ENCODE assay signal across 25 mouse cellular contexts in the genomic region with DNA sequence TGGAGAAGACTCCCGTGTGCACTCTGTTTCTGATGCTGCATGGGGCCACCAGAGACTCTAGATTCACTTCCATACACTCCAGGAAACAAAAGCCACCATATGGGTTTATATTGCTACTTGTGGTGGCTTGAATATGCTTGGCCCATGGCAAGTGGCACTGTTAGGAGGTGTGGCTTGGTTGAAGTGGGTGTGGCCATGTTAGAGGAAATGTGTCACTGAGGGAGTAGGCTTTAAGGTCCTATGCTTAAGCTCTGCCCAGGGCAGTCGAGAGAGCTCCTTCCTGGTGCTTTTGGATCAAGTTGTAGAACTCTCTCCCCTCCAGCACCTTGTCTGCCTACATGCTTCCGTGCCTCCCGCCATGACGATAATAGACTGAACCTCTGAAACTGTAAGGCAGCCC.
"Had no signal": no experiment of that assay in that cellular context is flagged by ENCODE, and none has a peak within 500 bp of the region (broad histone marks: within the 10 kb centered on the region; RNA-seq: fewer than 3 reads in every experiment).

No protein-coding gene starts in this region.

- DNase-seq: gastrocnemius, postnatal 14 days; gastrocnemius, postnatal 36 days; heart, adult 18-20 months; heart, postnatal 14 days; heart, postnatal 36 days; kidney, adult 11 months; kidney, adult 2 months; kidney, adult 9 months; kidney, postnatal 14 days; kidney, postnatal 36 days; layer of hippocampus, adult 9-11 months; layer of hippocampus, postnatal 36 days; left cerebral cortex, postnatal 4 days had no signal

- H3K4me3 ChIP-seq: heart, embryonic 13.5 days; heart, embryonic 15.5 days; hindbrain, embryonic 13.5 days; hindbrain, embryonic 15.5 days; kidney, embryonic 15.5 days; limb, embryonic 13.5 days; limb, embryonic 15.5 days; liver, embryonic 12.5 days had no signal

- H3K4me1 ChIP-seq: heart, embryonic 15.5 days; hindbrain, embryonic 15.5 days; kidney, embryonic 15.5 days; limb, embryonic 13.5 days; limb, embryonic 15.5 days; liver, embryonic 12.5 days had no signal

- H3K36me3 ChIP-seq: heart, embryonic 13.5 days; heart, embryonic 15.5 days; hindbrain, embryonic 13.5 days; hindbrain, embryonic 15.5 days; kidney, embryonic 15.5 days; limb, embryonic 13.5 days; limb, embryonic 15.5 days; liver, embryonic 12.5 days had no signal

- H3K9ac ChIP-seq: heart, embryonic 13.5 days; heart, embryonic 15.5 days; hindbrain, embryonic 13.5 days; hindbrain, embryonic 15.5 days; kidney, embryonic 15.5 days; limb, embryonic 13.5 days; limb, embryonic 15.5 days; liver, embryonic 12.5 days had no signal

- H3K27me3 ChIP-seq: heart, embryonic 13.5 days; hindbrain, embryonic 13.5 days; hindbrain, embryonic 15.5 days; kidney, embryonic 15.5 days; limb, embryonic 15.5 days had no signal

- ATAC-seq: hindbrain, postnatal 0 days; intestine, embryonic 16.5 days; liver, embryonic 12.5 days had no signal

- H3K27ac ChIP-seq: heart, embryonic 13.5 days; heart, embryonic 15.5 days; hindbrain, embryonic 13.5 days; hindbrain, embryonic 15.5 days; hindbrain, postnatal 0 days; kidney, embryonic 15.5 days; kidney, postnatal 0 days; limb, embryonic 13.5 days; limb, embryonic 15.5 days; liver, embryonic 12.5 days had no signal

- H3K4me2 ChIP-seq: heart, embryonic 11.5 days; heart, embryonic 13.5 days; heart, embryonic 15.5 days; hindbrain, embryonic 13.5 days; hindbrain, embryonic 15.5 days; kidney, embryonic 15.5 days; limb, embryonic 13.5 days; limb, embryonic 15.5 days; liver, embryonic 12.5 days had no signal

- H3K9me3 ChIP-seq: heart, embryonic 13.5 days; heart, embryonic 15.5 days; hindbrain, embryonic 13.5 days; hindbrain, embryonic 15.5 days; kidney, embryonic 15.5 days; limb, embryonic 13.5 days; limb, embryonic 15.5 days; liver, embryonic 12.5 days had no signal
